Mouse (Mus musculus) CD4-positive, CD25-positive, alpha-beta regulatory T cell, adult 4 months (primary cell): Measurements from ENCODE around the gene Tnfrsf1b. TPM values are rescaled to one million over a fixed set of nuclear protein-coding genes. Genes with fewer than 3 reads are reported as not detected.
"Not testable (repeated sequence)": the region's sequence is repeated elsewhere in the genome, so short reads cannot be mapped to it uniquely, and the experiment has no call there.

ENCODE experiments used
- ATAC-seq: one replicate; pipeline ENCODE4 v1.8.0; 2017
- polyA plus RNA-seq, 2 experiments: library from polyadenylated mRNA; unstranded; fragments of 100-300 nt; shearing (Covaris generic); gene quantifications; one replicate each; pipeline ENCODE4 v1.2.1; 2017

Tnfrsf1b gene
- polyA plus RNA-seq, 2 experiments from 2014 or later: 115 to 174 TPM

GRCm38 (mm10) chr4:145178918-145179549, 67.6 kb downstream of the Tnfrsf1b start:
- no peak for ATAC-seq

GRCm38 (mm10) chr4:145165542-145165941, 81.1 kb downstream of the Tnfrsf1b start:
- not testable (repeated sequence) for ATAC-seq

- ATAC-seq: no peak
Observed at GRCm38 (mm10) chr4:145164111-145164510, 82.6 kb downstream of the Tnfrsf1b start.

Other genes with a start within 250 kb of the Tnfrsf1b start
- 10 to 100 TPM; 19.0 to 20.6 TPM for gene Vps13d, start 51.9 kb downstream of the Tnfrsf1b start, polyA plus RNA-seq
- gene Tnfrsf8, start 68.3 kb upstream of the Tnfrsf1b start, polyA plus RNA-seq: 10 to 100 TPM; 11.5 to 26.5 TPM